Mouse (Mus musculus) megakaryocyte, embryonic 14.5 days (primary cell): ENCODE measurements around the gene Csmd2.

Source experiments
- FLI1 ChIP-seq: IDR thresholded peaks from 2 replicates; pipeline ENCODE4 v1.6.1; 2012; ENCODE audit warnings: low read length, inconsistent platforms, mixed read lengths
- GATA1 ChIP-seq: IDR thresholded peaks from 3 replicates; pipeline ENCODE4 v1.6.1; 2012; ENCODE audit warnings: mixed read lengths, low read length, inconsistent platforms, borderline replicate concordance

DNA sequence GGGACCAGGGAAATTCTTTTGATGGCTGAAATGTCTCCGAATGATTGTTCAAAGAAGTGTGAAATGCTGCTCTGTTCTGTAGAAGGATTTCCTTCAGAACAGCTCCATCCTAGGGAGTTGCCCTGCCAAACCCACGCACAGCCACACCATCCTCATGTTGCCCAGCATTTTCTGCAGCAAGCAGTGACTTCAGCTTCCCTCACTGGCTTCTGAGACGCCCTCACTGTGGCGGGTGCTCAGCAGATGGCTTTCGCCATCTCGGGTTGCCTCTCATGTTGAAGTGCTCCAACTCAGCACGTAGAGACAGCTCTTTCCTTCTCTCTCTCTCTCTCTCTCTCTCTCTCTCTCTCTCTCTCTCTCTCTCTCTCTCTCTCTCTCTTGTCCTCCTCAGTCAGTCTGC is 353.7 kb downstream of the Csmd2 start:
- no peak for TF ChIP-seq GATA1
- no peak for TF ChIP-seq FLI1
